Mouse (Mus musculus): ENCODE results near the gene Bag6.

DNA sequence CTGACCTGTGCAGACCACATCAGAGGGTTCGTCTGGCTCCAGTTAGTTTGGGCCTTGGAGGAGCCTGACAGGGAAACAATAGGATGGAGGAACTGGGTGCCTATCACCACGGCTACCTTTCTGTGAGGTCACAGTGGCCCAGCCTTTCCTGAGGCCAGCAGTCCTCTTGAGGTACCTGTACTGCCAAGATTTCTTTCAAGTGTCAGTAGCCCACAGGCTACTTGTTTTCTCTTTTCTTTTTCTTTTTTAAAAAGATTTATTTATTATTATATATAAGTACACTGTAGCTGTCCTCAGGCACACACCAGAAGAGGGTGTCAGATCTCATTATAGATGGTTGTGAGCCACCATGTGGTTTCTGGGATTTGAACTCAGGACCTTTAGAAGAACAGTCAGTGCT is 41.0 kb downstream of the Bag6 start, which contains the start of gene Aif1:
- TF ChIP-seq E2F4 (IDR thresholded peaks at IDR 0.05; ENCODE audit: insufficient read depth) (no peak), POLR2A (IDR thresholded peaks at IDR 0.05; ENCODE audit: insufficient read length, low read depth) (no peak), CEBPB (IDR thresholded peaks at IDR 0.05; ENCODE audit: insufficient read depth, poor library complexity, severe bottlenecking) (no peak), USF1 (IDR thresholded peaks at IDR 0.05; ENCODE audit: low read depth) (no peak), TCF3 (IDR thresholded peaks at IDR 0.05; ENCODE audit: insufficient read length, low read depth) (no peak), MAX (IDR thresholded peaks at IDR 0.05; ENCODE audit: low read depth) (no peak), TCF12 (IDR thresholded peaks at IDR 0.05; ENCODE audit: insufficient read depth, poor library complexity, severe bottlenecking) (no peak)

Data from myocyte (in vitro differentiated cells).